Mouse (Mus musculus) hindlimb bud, embryonic 11.5 days (tissue): ENCODE measurements around the gene Epha1.

Source experiments
- DNase-seq: peaks from one replicate; pipeline ENCODE4 v3.0.0-alpha.2; 2012; ENCODE audit warnings: low read depth, low spot score; ENCODE audit errors: extremely low spot score

Epha1 gene

GRCm38 (mm10) chr6:42354076-42355019, 18.7 kb downstream of the Epha1 start:
- no peak for DNase-seq

GRCm38 (mm10) chr6:42353180-42353579, 19.9 kb downstream of the Epha1 start:
- DNase-seq = no peak

- DNase-seq = no peak
Observed at GRCm38 (mm10) chr6:42352486-42352846, 20.6 kb downstream of the Epha1 start.

- DNase-seq = no peak
Observed at GRCm38 (mm10) chr6:42351776-42352485, 21.1 kb downstream of the Epha1 start.

GRCm38 (mm10) chr6:42350968-42351775, 21.9 kb downstream of the Epha1 start:
- DNase-seq = no peak

- DNase-seq = no peak
Observed at GRCm38 (mm10) chr6:42350021-42350967, 22.8 kb downstream of the Epha1 start.

GRCm38 (mm10) chr6:42349426-42350020, 23.5 kb downstream of the Epha1 start, which contains the start of gene Zyx:
Zyx (plus strand) TSS chr6:42349630.
- peak; percentile 39 for DNase-seq

GRCm38 (mm10) chr6:42349006-42349425, 24.1 kb downstream of the Epha1 start:
- DNase-seq = no peak

- DNase-seq = no peak
Observed at GRCm38 (mm10) chr6:42348281-42349005, 24.6 kb downstream of the Epha1 start.

GRCm38 (mm10) chr6:42344255-42344654, 28.8 kb downstream of the Epha1 start:
- no peak for DNase-seq

GRCm38 (mm10) chr6:42343361-42344120, 29.5 kb downstream of the Epha1 start:
- no peak for DNase-seq

GRCm38 (mm10) chr6:42342171-42342570, 30.9 kb downstream of the Epha1 start:
- DNase-seq = no peak

- no peak for DNase-seq
Observed at GRCm38 (mm10) chr6:42339981-42340380, 33.1 kb downstream of the Epha1 start.

GRCm38 (mm10) chr6:42339189-42339588, 33.9 kb downstream of the Epha1 start:
- DNase-seq = no peak

- no peak for DNase-seq
Observed at GRCm38 (mm10) chr6:42330946-42331345, 42.1 kb downstream of the Epha1 start.

- no peak for DNase-seq
Observed at GRCm38 (mm10) chr6:42330216-42330615, 42.9 kb downstream of the Epha1 start.

GRCm38 (mm10) chr6:42328757-42329156, 44.3 kb downstream of the Epha1 start:
- DNase-seq = no peak

- no peak for DNase-seq
Observed at GRCm38 (mm10) chr6:42326509-42326908, 46.6 kb downstream of the Epha1 start.
